Mouse (Mus musculus): ENCODE measurements around the gene Kcnq2. TPM values are rescaled to one million over a fixed set of nuclear protein-coding genes. Genes with fewer than 3 reads are reported as not detected.

The Kcnq2 gene
- total RNA-seq, 2 experiments from 2014 or later = not detected

GRCm38 (mm10) chr2:181147546-181148317 is 12.6 kb upstream of the Kcnq2 start:
- no peak for DNase-seq (ENCODE audit: low spot score in 2 of 2)

DNA sequence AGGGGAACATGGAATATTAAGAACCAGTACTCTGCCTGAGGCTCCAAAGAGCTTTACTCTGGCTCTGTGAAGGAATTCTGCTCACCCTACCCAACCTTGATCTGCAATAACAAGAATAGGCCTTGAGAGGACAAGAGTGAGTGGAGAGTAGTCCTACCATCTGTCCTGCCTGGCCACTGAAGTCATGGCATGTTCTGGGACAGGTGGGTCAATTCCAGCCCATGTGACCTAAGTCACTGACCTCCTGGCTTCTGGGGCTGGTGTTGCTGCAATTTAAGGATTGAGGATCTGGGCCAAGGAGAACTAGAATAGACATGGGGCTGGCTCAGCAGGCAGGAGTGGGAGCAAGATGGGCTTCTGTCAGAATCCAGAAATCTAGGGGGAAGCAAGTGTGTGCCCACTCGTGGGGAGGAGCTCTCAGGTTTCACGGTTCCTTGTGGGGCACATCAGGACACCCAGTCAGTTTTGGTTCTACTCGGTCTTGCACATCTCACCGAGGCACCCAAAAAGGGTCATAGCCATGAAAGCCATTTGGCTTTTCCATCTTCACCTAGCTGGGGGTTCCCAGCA is 12.0 kb upstream of the Kcnq2 start:
- no peak for DNase-seq (ENCODE audit: low spot score in 2 of 2)

- no peak for DNase-seq (ENCODE audit: low spot score in 2 of 2)
Measured at GRCm38 (mm10) chr2:181144675-181145074, 9.6 kb upstream of the Kcnq2 start.

- no peak for DNase-seq (ENCODE audit: low spot score in 2 of 2)
Measured at GRCm38 (mm10) chr2:181143509-181144276, 8.6 kb upstream of the Kcnq2 start.

GRCm38 (mm10) chr2:181142703-181143135 is 7.6 kb upstream of the Kcnq2 start:
- no peak for DNase-seq (ENCODE audit: low spot score in 2 of 2)

DNA sequence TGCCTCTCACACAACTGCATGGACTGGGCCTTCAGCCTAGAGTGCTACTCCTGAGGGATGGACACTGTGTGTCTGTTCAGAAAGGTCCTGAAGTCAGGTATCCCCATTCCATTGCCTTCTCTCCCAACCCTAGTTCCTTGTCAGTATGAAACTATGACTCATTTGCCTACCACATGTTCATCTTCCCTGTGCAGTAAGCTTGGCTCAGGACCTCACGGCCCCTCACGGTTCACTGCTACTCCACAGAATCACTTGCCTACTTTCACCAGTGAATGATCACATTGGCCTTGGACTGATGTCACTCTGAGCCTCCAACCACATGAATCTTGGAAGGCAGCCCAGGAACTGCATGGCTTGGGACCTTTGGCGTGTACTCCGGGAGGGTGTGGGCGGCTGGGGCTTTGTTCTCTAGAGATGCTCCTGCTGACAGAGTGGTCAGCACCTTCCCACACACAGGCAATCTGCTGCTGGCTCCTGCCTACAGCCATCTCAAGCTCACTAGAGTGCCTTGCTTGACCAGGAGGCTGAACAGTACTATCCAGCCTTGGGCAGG is 4.6 kb upstream of the Kcnq2 start:
- no peak for DNase-seq (ENCODE audit: low spot score in 2 of 2)

GRCm38 (mm10) chr2:181136934-181137333 is 1.8 kb upstream of the Kcnq2 start:
- DNase-seq (ENCODE audit: low spot score in 2 of 2) = peak in 1 of 2 experiments; percentile 54

DNA sequence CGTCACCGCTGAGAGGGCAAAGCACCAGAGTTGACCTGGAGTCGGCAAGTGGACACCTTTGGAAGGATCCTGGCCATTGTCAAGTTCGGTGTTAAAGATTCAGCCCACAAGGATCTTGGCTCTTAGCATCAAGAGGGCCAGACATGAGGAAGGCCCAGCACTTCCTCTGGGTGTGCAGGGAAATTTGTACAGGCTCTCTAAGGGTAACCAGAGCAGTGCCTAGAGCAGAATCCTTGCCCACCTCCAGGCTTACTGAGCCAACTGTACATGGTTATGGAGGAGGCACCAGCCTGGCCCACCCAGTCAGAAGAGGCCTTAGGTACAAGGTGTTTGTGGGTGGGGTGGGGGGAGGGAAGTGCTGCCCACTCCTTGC is 332 bp upstream of the Kcnq2 start:
- no peak for DNase-seq (ENCODE audit: low spot score in 2 of 2)

- DNase-seq (ENCODE audit: low spot score in 2 of 2) = no peak
Measured at GRCm38 (mm10) chr2:181133837-181134590, 1.1 kb downstream of the Kcnq2 start.

GRCm38 (mm10) chr2:181130245-181130644 is 4.9 kb downstream of the Kcnq2 start:
- DNase-seq (ENCODE audit: low spot score in 2 of 2) = no peak

GRCm38 (mm10) chr2:181128963-181129362 is 6.1 kb downstream of the Kcnq2 start:
- DNase-seq (ENCODE audit: low spot score in 2 of 2) = no peak

DNA sequence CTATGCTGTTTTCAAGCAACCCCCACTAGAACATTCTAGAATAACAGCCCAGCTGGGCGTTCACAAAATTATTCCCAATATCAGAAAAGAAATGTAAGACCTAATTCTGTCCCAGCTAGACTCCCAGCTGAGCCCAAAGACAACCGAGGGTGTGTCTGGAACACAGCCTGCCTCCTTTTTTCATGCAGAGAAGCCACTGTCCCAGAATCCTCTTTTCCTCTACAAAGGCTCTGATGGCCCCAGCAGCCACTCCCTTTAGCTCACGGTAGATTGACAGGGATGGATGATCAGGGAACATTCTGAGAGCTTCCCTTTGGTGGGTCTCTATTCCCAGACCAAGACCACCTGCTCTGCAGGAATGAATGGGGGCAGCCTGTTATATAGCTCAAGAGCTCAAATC is 7.3 kb downstream of the Kcnq2 start:
- no peak for DNase-seq (ENCODE audit: low spot score in 2 of 2)

GRCm38 (mm10) chr2:181125726-181126455 is 9.2 kb downstream of the Kcnq2 start:
- no peak for DNase-seq (ENCODE audit: low spot score in 2 of 2)

DNA sequence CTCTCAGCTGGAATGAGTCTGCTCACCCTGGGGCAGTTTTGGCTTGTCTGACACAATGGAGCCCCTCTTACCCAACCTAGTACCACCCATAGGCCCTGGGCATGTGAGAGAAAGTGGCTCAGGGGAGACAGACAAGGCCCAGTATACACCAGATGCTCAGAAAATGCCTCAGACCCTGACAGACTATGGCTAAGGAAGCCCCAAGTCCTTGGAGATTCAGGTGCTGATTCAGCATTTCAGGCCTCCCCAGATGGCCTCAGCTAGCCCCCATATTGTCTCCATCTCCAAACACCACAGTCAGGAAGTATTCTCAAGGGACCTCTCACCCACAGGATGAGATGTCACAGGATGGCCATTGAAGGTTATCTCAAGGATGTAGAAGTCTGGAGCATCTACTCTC is 12.5 kb downstream of the Kcnq2 start:
- DNase-seq (ENCODE audit: low spot score in 2 of 2) = no peak

DNA sequence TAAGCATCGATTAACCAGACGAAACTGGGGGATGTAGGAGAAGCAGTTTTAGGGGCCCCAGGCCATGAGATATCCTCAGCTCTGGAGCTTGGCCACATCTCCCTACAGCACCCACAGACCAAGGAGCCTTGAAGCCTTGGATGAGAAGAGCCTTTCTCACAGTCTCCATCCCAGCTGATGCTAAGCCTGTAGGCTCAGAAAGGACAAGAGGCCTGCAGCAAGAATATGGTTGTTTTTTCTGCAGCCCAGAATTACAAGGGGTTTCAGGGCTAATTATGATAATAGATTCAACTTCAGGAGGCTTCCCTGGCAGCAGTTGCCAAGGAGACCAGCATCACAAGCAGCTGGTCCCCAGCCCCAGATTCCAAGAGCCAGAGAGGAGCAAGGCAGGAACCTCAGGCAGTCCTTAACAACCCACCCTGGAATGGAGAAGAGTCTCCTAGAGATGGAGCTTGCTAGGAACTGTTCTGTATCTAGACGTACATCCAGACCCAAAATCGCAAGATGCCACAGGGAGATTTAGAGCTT is 14.1 kb downstream of the Kcnq2 start:
- no peak for DNase-seq (ENCODE audit: low spot score in 2 of 2)

DNA sequence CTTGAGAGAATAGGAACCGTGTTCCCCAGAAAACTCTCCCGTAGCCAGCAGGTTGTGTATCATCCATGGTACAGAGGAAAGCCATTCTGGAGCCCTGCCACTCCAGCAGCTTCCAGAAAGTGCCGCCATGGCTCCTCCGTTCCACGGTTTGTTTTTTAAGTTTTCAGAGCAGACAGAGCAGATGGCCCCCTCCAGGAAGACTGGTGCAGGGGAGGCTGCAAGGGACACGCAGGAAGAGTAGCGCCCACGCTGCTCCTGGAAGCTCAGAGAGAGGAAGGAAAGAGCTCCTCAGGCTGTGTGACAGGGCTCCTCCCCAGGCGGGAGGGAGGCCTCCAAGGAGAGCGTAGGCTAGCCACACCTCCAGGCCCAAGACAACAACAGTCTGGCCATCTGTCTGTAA is 15.1 kb downstream of the Kcnq2 start:
- no peak for DNase-seq (ENCODE audit: low spot score in 2 of 2)

- DNase-seq (ENCODE audit: low spot score in 2 of 2) = no peak
Measured at GRCm38 (mm10) chr2:181116436-181116835, 18.7 kb downstream of the Kcnq2 start.

- DNase-seq (ENCODE audit: low spot score in 2 of 2) = no peak
Measured at GRCm38 (mm10) chr2:181115367-181115766, 19.7 kb downstream of the Kcnq2 start.

GRCm38 (mm10) chr2:181113762-181114361 is 21.2 kb downstream of the Kcnq2 start:
- DNase-seq (ENCODE audit: low spot score in 2 of 2) = no peak

DNA sequence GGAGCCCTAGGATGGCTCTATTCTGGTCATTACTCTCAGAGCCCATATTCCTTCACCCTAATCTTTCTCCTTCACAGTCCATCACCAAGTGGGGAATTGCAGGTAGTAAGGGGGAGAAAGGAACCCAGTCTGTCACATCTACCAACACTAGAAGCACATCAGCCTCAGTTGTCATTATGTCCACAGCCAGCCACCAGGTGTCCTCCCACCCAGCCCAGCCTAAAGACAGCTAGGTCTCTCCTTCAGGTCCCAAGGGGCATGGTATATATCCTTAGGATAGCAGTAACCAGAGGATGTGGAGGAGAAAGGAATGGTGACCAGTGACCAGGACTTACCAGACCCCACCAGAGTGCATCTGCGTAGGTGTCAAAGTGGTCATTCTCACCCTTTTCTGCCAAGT is 23.4 kb downstream of the Kcnq2 start:
- DNase-seq (ENCODE audit: low spot score in 2 of 2) = no peak

Data from gastrocnemius, postnatal 4 days (tissue).